Mouse (Mus musculus) neural tube, embryonic 14.5 days (tissue): ENCODE results near the gene Olfr543. TPM values are rescaled to one million over a fixed set of nuclear protein-coding genes. Genes with fewer than 3 reads are reported as not detected.

Source experiments
- ATAC-seq: fragments of 200-750 bp; cut with Nextera tagmentation; 2 replicates; pipeline ENCODE4 v1.8.0; 2017; ENCODE audit warnings: low read depth, mild to moderate bottlenecking, moderate TSS enrichment, moderate library complexity
- H3K27ac ChIP-seq: fragments of 300-500 bp; sonication (generic); 2 replicates; pipeline ENCODE4 v1.5.1; 2014; ENCODE audit warnings: low read depth, mild to moderate bottlenecking, control low read depth, low read length, moderate library complexity, mixed read lengths
- H3K27me3 ChIP-seq: fragments of 300-500 bp; sonication (generic); 2 replicates; pipeline ENCODE4 v1.6.1; 2014; ENCODE audit warnings: low read length; ENCODE audit not compliant: control insufficient read depth, insufficient read depth
- H3K36me3 ChIP-seq: fragments of 300-500 bp; sonication (generic); 2 replicates; pipeline ENCODE4 v1.6.1; 2014; ENCODE audit warnings: low read length, mixed read lengths; ENCODE audit not compliant: control insufficient read depth, insufficient read depth
- H3K4me1 ChIP-seq: fragments of 300-500 bp; sonication (generic); 2 replicates; pipeline ENCODE4 v1.6.1; 2014; ENCODE audit warnings: low read length; ENCODE audit not compliant: control insufficient read depth, insufficient read depth
- H3K4me2 ChIP-seq: fragments of 300-500 bp; sonication (generic); 2 replicates; pipeline ENCODE4 v1.6.1; 2014; ENCODE audit warnings: mild to moderate bottlenecking, low read depth, low read length, control low read depth
- H3K4me3 ChIP-seq: fragments of 300-500 bp; sonication (generic); 2 replicates; pipeline ENCODE4 v1.5.1; 2014; ENCODE audit warnings: low read depth, low read length, control low read depth, mixed read lengths
- H3K9ac ChIP-seq: fragments of 300-500 bp; sonication (generic); replicated peaks from 2 replicates; pipeline ENCODE4 v1.6.1; 2014; ENCODE audit warnings: low read depth, mild to moderate bottlenecking, control low read depth, low read length, mixed read lengths
- H3K9me3 ChIP-seq: fragments of 300-500 bp; sonication (generic); 2 replicates; pipeline ENCODE4 v1.6.1; 2016; ENCODE audit warnings: low read length; ENCODE audit not compliant: control insufficient read depth
- WGBS: fragments of 180-500 bp; shearing (Covaris S2); extraction: QIAGEN DNeasy Blood & Tissue Kit; methylation state at CpG from one replicate; pipeline ENCODE4 v1.1.7; 2014; 5-methylcytosine and 5-hydroxymethylcytosine counted together
- polyA plus RNA-seq: library from polyadenylated mRNA; unstranded; fragments of >200 nt; fragmentation: Nextera tagmentation; extraction: Ambion mirVana; gene quantifications from 2 replicates; pipeline ENCODE4 v1.2.1, GENCODE M21; 2014

The Olfr543 gene
- polyA plus RNA-seq, 1 experiment from 2014 or later: 1.3 TPM

DNA sequence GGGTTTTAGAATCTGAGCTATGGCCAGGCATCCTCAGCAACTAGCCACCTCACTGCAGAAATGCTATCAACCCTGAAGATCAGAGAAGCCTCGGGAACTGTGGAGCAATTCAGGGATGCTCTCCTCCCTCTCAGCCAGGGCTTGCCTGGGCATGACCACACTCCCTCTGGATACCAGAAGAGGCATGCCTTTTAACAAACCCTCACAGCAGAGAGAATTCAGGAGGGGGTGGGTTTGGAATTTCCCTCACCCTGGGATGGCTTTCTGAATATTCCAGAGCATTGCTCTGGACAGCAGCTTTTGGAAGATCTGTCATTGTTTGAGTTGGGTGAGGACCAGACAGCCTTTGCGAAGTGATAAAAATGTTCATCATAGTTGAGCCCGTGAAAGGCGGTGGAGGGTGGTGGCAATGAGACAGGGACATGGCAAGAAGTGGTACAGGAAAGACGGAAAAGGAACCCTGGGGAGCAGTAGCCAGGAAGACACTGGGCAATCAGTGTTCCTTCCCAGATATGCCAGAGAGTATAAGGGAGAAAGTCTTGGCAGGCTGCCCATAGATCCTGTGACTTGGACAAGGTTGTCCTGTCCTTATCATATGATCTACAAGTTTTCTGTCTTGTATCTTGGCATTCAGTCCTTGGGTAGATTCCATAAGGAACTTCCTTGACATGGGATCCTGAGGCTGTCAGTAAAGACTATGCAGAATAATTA is 2.0 kb downstream of the Olfr543 start:
- no peak for ATAC-seq
- Histone ChIP-seq H3K9ac (no peak overlapping the region), H3K4me2 (no peak overlapping the region), H3K9me3 (no peaks in the 10 kb centered on the region), H3K36me3 (no peaks in the 10 kb centered on the region), H3K27me3 (no peaks in the 10 kb centered on the region), H3K4me3 (no peak overlapping the region), H3K4me1 (no peaks in the 10 kb centered on the region), H3K27ac (no peak overlapping the region)
- 68% methylated on average over 5 of the region's 5 CpGs for WGBS

DNA sequence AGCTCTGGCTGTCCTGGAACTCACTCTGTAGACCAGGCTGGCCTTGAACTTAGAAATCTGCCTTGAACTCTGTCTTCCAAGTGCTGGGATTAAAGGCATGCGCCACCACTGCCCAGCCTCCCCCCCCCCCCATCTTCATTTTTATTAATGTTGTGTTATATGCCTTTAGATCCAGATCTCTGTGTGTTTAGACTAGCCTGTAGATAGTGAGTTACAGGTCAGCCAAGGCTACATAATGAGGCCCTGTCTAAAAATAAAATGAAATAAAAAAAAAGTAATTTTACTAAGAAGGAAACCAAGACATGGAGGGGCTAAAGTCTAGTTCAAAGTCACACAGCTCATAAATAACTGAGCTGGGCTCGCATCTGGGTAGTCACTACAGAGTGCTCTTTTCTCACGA is 2.6 kb downstream of the Olfr543 start:
- Histone ChIP-seq H3K36me3 (no peaks in the 10 kb centered on the region), H3K27me3 (no peaks in the 10 kb centered on the region), H3K4me2 (no peak overlapping the region), H3K4me1 (no peaks in the 10 kb centered on the region), H3K9me3 (no peaks in the 10 kb centered on the region), H3K27ac (no peak overlapping the region), H3K9ac (no peak overlapping the region), H3K4me3 (no peak overlapping the region)
- ATAC-seq: no peak
- 77% methylated on average over 3 of the region's 3 CpGs for WGBS

DNA sequence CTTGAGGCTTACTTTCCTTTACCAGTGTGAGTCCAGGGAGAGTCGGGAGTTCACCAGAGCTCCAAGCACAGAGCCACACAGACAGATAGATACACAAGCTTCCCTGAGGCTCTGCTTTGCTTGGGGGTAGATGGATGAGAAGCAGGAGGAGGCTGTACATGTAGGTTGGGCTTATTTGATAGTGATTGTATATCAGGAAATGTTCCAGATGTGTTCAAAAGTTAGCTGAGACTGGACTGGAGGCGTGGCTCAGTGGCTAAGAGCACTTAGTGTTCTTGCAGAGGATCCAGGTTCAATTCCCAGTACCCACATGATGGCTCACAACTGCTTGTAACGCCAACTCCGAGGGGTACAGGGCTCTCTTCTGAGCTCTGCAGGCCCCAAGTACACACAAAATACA is 3.1 kb downstream of the Olfr543 start:
- Histone ChIP-seq H3K4me3 (no peak overlapping the region), H3K27ac (no peak overlapping the region), H3K4me2 (no peak overlapping the region), H3K9me3 (no peaks in the 10 kb centered on the region), H3K9ac (no peak overlapping the region), H3K27me3 (no peaks in the 10 kb centered on the region), H3K36me3 (no peaks in the 10 kb centered on the region), H3K4me1 (no peaks in the 10 kb centered on the region)
- WGBS: 89% methylated on average over 4 of the region's 4 CpGs
- no peak for ATAC-seq

DNA sequence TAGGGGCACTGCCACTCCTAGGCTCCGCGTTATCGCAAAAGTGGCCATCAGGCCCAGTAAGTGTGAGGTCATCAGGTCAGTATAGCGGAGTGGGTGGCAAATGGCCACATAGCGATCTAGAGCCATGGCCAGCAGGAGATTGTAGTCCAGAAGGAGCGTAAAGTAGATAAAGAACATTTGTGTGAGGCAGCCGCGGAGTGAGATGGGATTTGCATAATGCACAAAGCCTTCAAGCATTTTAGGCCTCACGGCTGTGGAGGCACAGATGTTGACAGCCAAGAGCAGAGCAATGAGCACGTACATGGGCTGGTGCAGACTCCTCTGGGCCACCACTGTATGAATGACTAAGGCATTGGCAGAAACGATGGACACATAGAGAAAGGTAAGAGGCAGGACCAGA is 4.1 kb downstream of the Olfr543 start:
- Histone ChIP-seq H3K4me1 (no peaks in the 10 kb centered on the region), H3K4me3 (no peak overlapping the region), H3K9ac (no peak overlapping the region), H3K4me2 (no peak overlapping the region), H3K27me3 (no peaks in the 10 kb centered on the region), H3K9me3 (no peaks in the 10 kb centered on the region), H3K36me3 (no peaks in the 10 kb centered on the region), H3K27ac (no peak overlapping the region)
- WGBS: 80% methylated on average over 11 of the region's 11 CpGs
- no peak for ATAC-seq

GRCm38 (mm10) chr7:102476601-102477000 is 4.9 kb downstream of the Olfr543 start:
- Histone ChIP-seq H3K9me3 (no peaks in the 10 kb centered on the region), H3K9ac (no peak overlapping the region), H3K4me1 (no peaks in the 10 kb centered on the region), H3K4me2 (no peak overlapping the region), H3K36me3 (no peaks in the 10 kb centered on the region), H3K4me3 (no peak overlapping the region), H3K27me3 (no peaks in the 10 kb centered on the region), H3K27ac (no peak overlapping the region)
- WGBS: 99% methylated on average over 5 of the region's 5 CpGs
- ATAC-seq: no peak

DNA sequence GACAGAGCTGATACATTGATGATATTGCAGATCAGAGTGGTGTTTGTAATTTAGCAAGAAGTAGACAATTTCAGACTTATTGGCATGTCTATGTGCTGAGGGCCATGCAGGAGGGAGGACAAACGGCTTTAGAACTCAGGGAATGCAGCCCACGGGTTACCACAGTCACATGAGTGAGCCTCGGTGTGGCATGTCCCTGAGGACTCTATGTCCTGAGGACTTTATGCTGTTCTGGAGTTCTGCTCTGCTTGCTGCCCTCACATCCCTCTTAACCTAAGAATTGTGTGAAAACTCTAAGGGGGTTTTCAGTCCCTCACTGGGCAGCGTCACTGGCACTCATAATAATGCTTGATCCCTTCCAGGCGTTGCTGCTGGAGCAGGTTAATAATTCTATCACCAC is 8.8 kb downstream of the Olfr543 start:
- H3K4me3 ChIP-seq: no peak overlapping the region

GRCm38 (mm10) chr7:102467566-102467965 is 13.9 kb downstream of the Olfr543 start:
- WGBS: 91% methylated on average over 8 of the region's 8 CpGs
- Histone ChIP-seq H3K4me2 (no peak overlapping the region), H3K27ac (no peak overlapping the region), H3K4me3 (no peak overlapping the region), H3K9me3 (no peaks in the 10 kb centered on the region), H3K9ac (no peak overlapping the region), H3K27me3 (no peaks in the 10 kb centered on the region), H3K4me1 (no peaks in the 10 kb centered on the region), H3K36me3 (peaks cover 39% of the 10 kb centered on the region)
- no peak for ATAC-seq

More for the DNA sequence above, 8.8 kb downstream of the Olfr543 start:
- Histone ChIP-seq H3K27me3 (no peaks in the 10 kb centered on the region), H3K27ac (no peak overlapping the region), H3K4me2 (no peak overlapping the region), H3K36me3 (peaks cover 8% of the 10 kb centered on the region), H3K4me1 (no peaks in the 10 kb centered on the region), H3K9me3 (no peaks in the 10 kb centered on the region), H3K9ac (no peak overlapping the region)
- 70% methylated on average over 5 of the region's 5 CpGs for WGBS
- ATAC-seq: no peak

GRCm38 (mm10) chr7:102458618-102459380 is 22.7 kb downstream of the Olfr543 start:
- no peaks in the 10 kb centered on the region for H3K4me1 ChIP-seq
- ATAC-seq: no peak
- WGBS: 88% methylated on average over 5 of the region's 5 CpGs
- no peaks in the 10 kb centered on the region for H3K9me3 ChIP-seq
- no peak overlapping the region for H3K4me2 ChIP-seq
- H3K36me3 ChIP-seq: peaks cover 39% of the 10 kb centered on the region
- no peak overlapping the region for H3K27ac ChIP-seq
- no peak overlapping the region for H3K4me3 ChIP-seq
- no peak overlapping the region for H3K9ac ChIP-seq
- no peaks in the 10 kb centered on the region for H3K27me3 ChIP-seq

GRCm38 (mm10) chr7:102446438-102446837 is 35.0 kb downstream of the Olfr543 start:
- 94% methylated on average over 9 of the region's 9 CpGs for WGBS
- Histone ChIP-seq H3K36me3 (peaks cover 25% of the 10 kb centered on the region), H3K4me3 (no peak overlapping the region), H3K27me3 (no peaks in the 10 kb centered on the region), H3K4me2 (no peak overlapping the region), H3K9ac (no peak overlapping the region), H3K4me1 (0 out of 2 replicates have a peak, but pooled peaks cover 5% of the 10 kb centered on the region), H3K9me3 (no peaks in the 10 kb centered on the region), H3K27ac (no peak overlapping the region)
- no peak for ATAC-seq
